Mouse (Mus musculus) lung, postnatal 0 days (tissue): ENCODE results near the gene Vstm2l. TPM values are rescaled to one million over a fixed set of nuclear protein-coding genes. Genes with fewer than 3 reads are reported as not detected.

Source experiments
- ATAC-seq: fragments of 200-750 bp; cut with Nextera tagmentation; 2 replicates; pipeline ENCODE4 v1.8.0; 2017; ENCODE audit warnings: moderate library complexity
- DNase-seq: peaks from one replicate; pipeline ENCODE4 v3.0.0-alpha.2; 2016; ENCODE audit warnings: low spot score
- H3K27ac ChIP-seq: fragments of 300-500 bp; sonication (generic); 2 replicates; pipeline ENCODE4 v1.5.1; 2014; ENCODE audit warnings: antibody characterized with exemption, mild to moderate bottlenecking, low read length, mixed read lengths
- H3K27me3 ChIP-seq: fragments of 300-500 bp; sonication (generic); replicated peaks from 2 replicates; pipeline ENCODE4 v1.6.1; 2014; ENCODE audit warnings: low read length, mixed read lengths; ENCODE audit not compliant: insufficient read depth
- H3K36me3 ChIP-seq: fragments of 300-500 bp; sonication (generic); 2 replicates; pipeline ENCODE4 v1.6.1; 2014; ENCODE audit warnings: low read length, mixed read lengths; ENCODE audit not compliant: insufficient read depth
- H3K4me1 ChIP-seq: fragments of 300-500 bp; sonication (generic); 2 replicates; pipeline ENCODE4 v1.6.1; 2014; ENCODE audit warnings: antibody characterized with exemption, low read depth, low read length, mixed read lengths; ENCODE audit not compliant: insufficient read depth
- H3K4me2 ChIP-seq: fragments of 300-500 bp; sonication (generic); replicated peaks from 2 replicates; pipeline ENCODE4 v1.6.1; 2014; ENCODE audit warnings: low read depth, mild to moderate bottlenecking, low read length, moderate library complexity, mixed read lengths
- H3K4me3 ChIP-seq: fragments of 300-500 bp; sonication (generic); 2 replicates; pipeline ENCODE4 v1.5.1; 2014; ENCODE audit warnings: low read depth, low read length
- H3K9ac ChIP-seq: fragments of 300-500 bp; sonication (generic); replicated peaks from 2 replicates; pipeline ENCODE4 v1.6.1; 2014; ENCODE audit warnings: low read depth, mild to moderate bottlenecking
- H3K9me3 ChIP-seq: fragments of 300-500 bp; sonication (generic); 2 replicates; pipeline ENCODE4 v1.6.1; 2016; ENCODE audit warnings: low read length, mixed read lengths
- CTCF ChIP-seq: IDR thresholded peaks from 2 replicates; pipeline ENCODE4 v1.5.1; 2016; ENCODE audit warnings: antibody characterized with exemption, mild to moderate bottlenecking
- EP300 ChIP-seq: IDR thresholded peaks from 2 replicates; pipeline ENCODE4 v1.6.1; 2016; ENCODE audit warnings: antibody characterized with exemption, mild to moderate bottlenecking, control low read depth
- WGBS: fragments of 180-500 bp; shearing (Covaris S2); extraction: QIAGEN DNeasy Blood & Tissue Kit; methylation state at CpG from one replicate; pipeline ENCODE4 v1.1.7; 2014; 5-methylcytosine and 5-hydroxymethylcytosine counted together
- polyA plus RNA-seq: library from polyadenylated mRNA; unstranded; fragments of >200 nt; fragmentation: Nextera tagmentation; extraction: Ambion mirVana; gene quantifications from 2 replicates; pipeline ENCODE4 v1.2.1, GENCODE M21; 2015

The Vstm2l gene
- polyA plus RNA-seq, 1 experiment from 2014 or later: not detected

DNA sequence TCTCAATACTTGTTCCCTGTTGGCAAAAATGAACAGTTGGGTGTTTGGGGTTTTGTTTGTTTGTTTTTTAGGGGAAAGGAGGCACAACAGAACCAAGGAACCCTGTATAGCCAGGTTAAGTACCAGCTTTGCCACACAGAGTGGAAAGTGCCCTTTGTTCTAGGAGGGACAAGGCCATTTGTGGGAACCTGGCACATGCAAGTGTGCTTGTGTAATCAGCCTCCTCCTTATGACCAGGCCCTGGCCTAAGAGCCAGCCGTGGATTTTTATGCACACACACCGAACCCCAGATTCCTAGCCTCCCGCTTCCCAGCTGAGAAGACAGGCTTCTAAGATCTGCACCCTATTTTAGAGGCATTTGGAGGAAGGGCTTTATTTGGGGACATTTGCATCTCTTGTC lies 37.1 kb upstream of the Vstm2l start:
- H3K4me1 ChIP-seq: no peaks in the 10 kb centered on the region
- H3K4me3 ChIP-seq: no peak overlapping the region
- DNase-seq (no peak), ATAC-seq (no peak)
- TF ChIP-seq EP300 (no peak), CTCF (no peak)
- H3K4me2 ChIP-seq: no peak overlapping the region
- no peak overlapping the region for H3K27ac ChIP-seq
- WGBS: 79% methylated on average over 3 of the region's 3 CpGs
- no peak overlapping the region for H3K9ac ChIP-seq
- H3K27me3 ChIP-seq: no peaks in the 10 kb centered on the region
- 0 out of 2 replicates have a peak, but pooled peaks cover 1% of the 10 kb centered on the region for H3K36me3 ChIP-seq
- no peaks in the 10 kb centered on the region for H3K9me3 ChIP-seq

DNA sequence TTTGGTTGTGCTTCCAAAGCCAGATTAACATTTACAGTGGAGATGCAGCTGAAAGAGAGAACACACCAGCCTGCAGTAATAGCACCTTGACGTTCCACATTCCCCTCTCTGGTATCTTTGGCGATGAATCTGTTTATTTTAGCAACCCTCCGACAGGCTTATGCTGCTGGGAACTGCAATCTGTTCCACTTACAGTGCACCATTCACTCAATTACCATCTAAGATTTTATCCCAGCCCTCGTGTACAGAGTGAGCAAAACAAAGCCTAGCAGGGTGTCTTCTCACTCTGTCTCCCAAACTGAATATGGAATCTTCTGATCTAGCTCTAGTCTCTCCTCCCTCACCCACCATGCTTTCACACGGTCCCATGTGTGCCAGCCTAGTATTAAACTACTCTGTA lies 36.5 kb upstream of the Vstm2l start:
- Histone ChIP-seq H3K4me1 (no peaks in the 10 kb centered on the region), H3K9me3 (no peaks in the 10 kb centered on the region), H3K4me2 (no peak overlapping the region), H3K36me3 (no peaks in the 10 kb centered on the region), H3K9ac (no peak overlapping the region), H3K27ac (no peak overlapping the region), H3K27me3 (no peaks in the 10 kb centered on the region), H3K4me3 (no peak overlapping the region)
- DNase-seq (no peak), ATAC-seq (no peak)
- 36% methylated on average over 5 of the region's 5 CpGs for WGBS
- no peak for TF ChIP-seq EP300
- no peak for TF ChIP-seq CTCF

DNA sequence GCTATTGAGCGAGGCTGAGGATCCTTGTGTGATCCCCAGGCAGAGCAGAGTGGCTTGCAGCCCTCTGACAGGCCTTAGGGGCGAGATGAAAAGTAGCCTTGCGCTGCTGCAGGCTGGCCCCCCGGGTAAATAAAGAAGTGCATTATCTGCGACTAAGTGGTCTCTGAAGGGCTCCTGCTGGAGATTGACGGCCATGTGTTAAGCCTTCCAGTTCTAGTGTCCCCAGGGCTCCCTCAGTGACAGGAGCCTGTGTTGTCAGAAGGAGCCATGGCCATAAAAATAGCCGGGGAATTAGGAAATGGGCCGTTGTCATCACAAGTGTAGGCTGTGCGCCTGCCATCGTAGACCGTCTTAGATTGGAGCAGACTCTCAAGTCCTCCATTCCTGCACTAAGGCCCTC lies 32.5 kb upstream of the Vstm2l start:
- Histone ChIP-seq H3K9me3 (no peaks in the 10 kb centered on the region), H3K4me1 (no peaks in the 10 kb centered on the region), H3K4me3 (no peak overlapping the region), H3K36me3 (no peaks in the 10 kb centered on the region), H3K9ac (no peak overlapping the region), H3K27ac (no peak overlapping the region), H3K27me3 (no peaks in the 10 kb centered on the region), H3K4me2 (no peak overlapping the region)
- DNase-seq (no peak), ATAC-seq (peak; percentile 33; the same call in 1 of the 2 replicates)
- WGBS: 27% methylated on average over 11 of the region's 11 CpGs
- TF ChIP-seq CTCF (no peak), EP300 (no peak)

DNA sequence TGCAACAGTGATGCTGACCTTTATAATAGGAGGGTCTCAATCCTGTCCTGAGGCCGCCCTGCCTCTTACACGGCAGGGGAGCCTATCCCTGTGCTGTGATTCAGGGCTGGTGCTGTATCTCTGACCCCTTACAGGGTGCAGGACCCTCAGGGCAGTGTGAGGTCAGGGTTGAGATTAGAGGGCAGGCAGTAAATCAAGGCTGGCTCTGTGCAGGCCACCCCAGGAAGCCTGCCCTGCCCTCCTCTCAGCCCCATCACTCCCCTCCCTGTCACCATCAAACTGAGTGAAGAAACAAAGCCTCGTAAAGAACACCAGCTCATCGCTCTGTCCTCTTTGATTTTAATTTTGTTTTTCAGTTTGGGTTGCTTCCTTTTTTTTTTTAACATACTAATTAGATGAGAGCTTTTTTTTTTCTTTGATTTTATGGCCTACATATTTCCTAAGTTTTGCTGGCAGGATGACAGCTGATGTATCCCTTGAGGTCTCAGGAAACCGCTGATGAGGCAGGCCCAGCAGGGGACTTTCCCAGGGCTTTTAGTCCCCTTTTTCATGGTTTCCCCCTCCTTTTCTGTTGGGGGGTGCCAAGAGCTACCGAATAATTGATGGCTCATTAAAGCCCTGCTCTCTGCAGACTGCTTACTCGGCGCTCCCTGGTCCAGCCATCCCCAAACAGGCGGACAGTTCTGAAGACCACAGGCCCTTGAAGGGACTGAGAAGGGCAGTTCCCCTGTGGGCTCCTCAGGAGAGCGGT lies 27.0 kb upstream of the Vstm2l start:
- no peak overlapping the region for H3K4me3 ChIP-seq
- ATAC-seq (no peak), DNase-seq (no peak)
- H3K27me3 ChIP-seq: no peaks in the 10 kb centered on the region
- H3K9ac ChIP-seq: no peak overlapping the region
- H3K9me3 ChIP-seq: no peaks in the 10 kb centered on the region
- no peak overlapping the region for H3K27ac ChIP-seq
- H3K36me3 ChIP-seq: no peaks in the 10 kb centered on the region; the same call in 1 of the 2 replicates
- TF ChIP-seq EP300 (no peak), CTCF (no peak)
- WGBS: 54% methylated on average over 10 of the region's 10 CpGs
- H3K4me1 ChIP-seq: no peaks in the 10 kb centered on the region
- no peak overlapping the region for H3K4me2 ChIP-seq

DNA sequence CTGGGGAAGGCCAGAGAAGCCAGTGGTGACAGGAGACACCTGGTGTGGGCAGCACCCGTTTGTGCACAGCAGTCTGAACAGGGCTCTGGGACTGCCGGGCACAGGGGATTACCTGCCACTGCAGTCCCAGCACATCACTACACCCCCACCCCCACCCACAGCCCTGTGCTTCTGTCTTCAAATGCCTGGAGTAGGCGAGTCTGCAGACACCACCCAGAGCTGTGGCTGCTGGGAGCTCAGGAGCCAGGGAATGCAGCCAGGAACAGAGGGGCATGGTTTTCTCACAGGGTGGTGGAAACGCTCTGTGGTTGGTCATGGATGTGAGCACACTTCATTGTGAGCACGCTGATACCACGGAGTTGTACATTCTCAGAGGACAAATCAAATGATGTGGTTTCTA lies 23.3 kb upstream of the Vstm2l start:
- TF ChIP-seq EP300 (no peak), CTCF (no peak)

GRCm38 (mm10) chr2:157897131-157897530 lies 17.3 kb upstream of the Vstm2l start:
- Histone ChIP-seq H3K27me3 (no peaks in the 10 kb centered on the region), H3K36me3 (no peaks in the 10 kb centered on the region; the same call in 1 of the 2 replicates), H3K4me1 (no peaks in the 10 kb centered on the region), H3K27ac (no peak overlapping the region), H3K9me3 (no peaks in the 10 kb centered on the region), H3K9ac (no peak overlapping the region), H3K4me2 (no peak overlapping the region), H3K4me3 (no peak overlapping the region)
- ATAC-seq (no peak), DNase-seq (no peak)
- TF ChIP-seq EP300: no peak
- no peak for TF ChIP-seq CTCF
- WGBS: 64% methylated on average over 4 of the region's 4 CpGs

More for the DNA sequence above, 23.3 kb upstream of the Vstm2l start:
- H3K4me3 ChIP-seq: no peak overlapping the region
- 71% methylated on average over 6 of the region's 6 CpGs for whole genome bisulfite sequencing
- H3K4me2 ChIP-seq: no peak overlapping the region
- H3K9ac ChIP-seq: no peak overlapping the region
- DNase-seq: no peak
- ATAC-seq: no peak
- no peaks in the 10 kb centered on the region for H3K4me1 ChIP-seq
- H3K27ac ChIP-seq: no peak overlapping the region
- H3K36me3 ChIP-seq: no peaks in the 10 kb centered on the region; the same call in 1 of the 2 replicates
- no peaks in the 10 kb centered on the region for H3K27me3 ChIP-seq
- H3K9me3 ChIP-seq: no peaks in the 10 kb centered on the region

DNA sequence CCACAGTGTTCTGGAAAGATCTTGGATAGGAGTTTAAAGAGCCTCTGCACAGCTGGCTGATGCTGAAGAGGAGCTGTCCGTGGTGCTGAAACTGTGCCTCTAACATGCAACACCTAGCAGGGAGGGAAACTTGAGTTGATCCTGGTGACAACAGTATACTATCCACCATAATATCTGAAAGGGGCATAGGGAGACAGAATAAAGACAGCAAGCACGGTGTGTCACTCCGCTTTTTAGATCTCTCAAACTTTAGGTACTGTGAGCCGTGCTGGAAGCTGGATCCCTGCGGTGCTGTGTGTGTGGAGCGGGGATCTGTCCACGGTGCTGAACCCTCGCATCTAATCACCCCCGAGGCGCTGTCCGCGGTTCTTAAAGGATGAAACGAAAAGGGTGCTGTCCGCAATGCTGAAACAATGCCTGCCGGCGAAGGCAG lies 1.2 kb upstream of the Vstm2l start:
- Histone ChIP-seq H3K36me3 (no peaks in the 10 kb centered on the region), H3K4me1 (no peaks in the 10 kb centered on the region), H3K27ac (no peak overlapping the region), H3K4me2 (no peak overlapping the region), H3K9ac (no peak overlapping the region), H3K27me3 (peaks cover 33% of the 10 kb centered on the region), H3K9me3 (no peaks in the 10 kb centered on the region), H3K4me3 (no peak overlapping the region)
- TF ChIP-seq CTCF (0 out of 2 replicates have a peak, but pooled peaks have one; percentile 8), EP300 (no peak)
- DNase-seq: peak; percentile 91
- 1% methylated on average over 16 of the region's 16 CpGs for WGBS
- peak; percentile 82 for ATAC-seq
